Mouse (Mus musculus): Measurements from ENCODE around the gene Ttc28.

DNA sequence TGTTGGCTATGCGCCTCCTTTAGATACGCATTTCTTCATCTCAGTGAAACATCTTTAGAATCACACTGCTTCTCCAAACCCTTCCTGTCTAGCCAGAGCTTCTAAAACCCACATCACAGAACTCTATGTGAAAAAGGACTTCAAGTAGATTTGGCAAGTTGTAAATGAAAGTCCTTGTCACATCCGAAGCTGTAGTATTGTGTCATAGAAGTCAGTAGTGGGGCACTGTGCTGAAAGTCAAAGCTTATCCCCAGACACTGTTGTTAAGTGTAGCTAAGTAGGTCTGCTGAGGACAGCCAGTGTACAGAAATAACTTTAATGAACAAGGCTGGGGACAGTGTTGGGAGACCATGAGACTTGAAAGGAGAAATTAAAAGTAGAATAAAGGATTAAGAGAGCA lies 240.2 kb downstream of the Ttc28 start:
- TF ChIP-seq CTCF (IDR thresholded peaks at IDR 0.05; ENCODE audit: low read depth) (no peak), EP300 (IDR thresholded peaks at IDR 0.05; ENCODE audit: low read depth) (no peak)
